Mouse (Mus musculus): ENCODE measurements around the gene Wee1. TPM values are rescaled to one million over a fixed set of nuclear protein-coding genes. Genes with fewer than 3 reads are reported as not detected.

Wee1 gene
- polyA plus RNA-seq, 1 experiment from 2014 or later, result 35.6 TPM

- H3K9ac ChIP-seq (ENCODE audit: low read length), result no peak overlapping the region
- no peak overlapping the region for H3K4me3 ChIP-seq (ENCODE audit: low read depth, low read length)
- H3K4me2 ChIP-seq (ENCODE audit: low read depth, severe bottlenecking), result no peak overlapping the region
- ATAC-seq (ENCODE audit: insufficient number of reproducible peaks, low FRiP score, low TSS enrichment, low read depth) (no peak), DNase-seq (ENCODE audit: low spot score) (no peak)
- H3K9me3 ChIP-seq (ENCODE audit: control insufficient read depth, low read length), result no peaks in the 10 kb centered on the region
- H3K36me3 ChIP-seq (ENCODE audit: control insufficient read depth, insufficient read depth, low read length), result no peaks in the 10 kb centered on the region
- H3K4me1 ChIP-seq (ENCODE audit: control insufficient read depth, insufficient read depth, low read length), result no peaks in the 10 kb centered on the region
- H3K27me3 ChIP-seq (ENCODE audit: control insufficient read depth, insufficient read depth, low read length), result no peaks in the 10 kb centered on the region
- H3K27ac ChIP-seq (replicated peaks; ENCODE audit: low read depth, low read length), result no peak overlapping the region
Measured at GRCm38 (mm10) chr7:110160601-110161000, 38.8 kb downstream of the Wee1 start.

DNA sequence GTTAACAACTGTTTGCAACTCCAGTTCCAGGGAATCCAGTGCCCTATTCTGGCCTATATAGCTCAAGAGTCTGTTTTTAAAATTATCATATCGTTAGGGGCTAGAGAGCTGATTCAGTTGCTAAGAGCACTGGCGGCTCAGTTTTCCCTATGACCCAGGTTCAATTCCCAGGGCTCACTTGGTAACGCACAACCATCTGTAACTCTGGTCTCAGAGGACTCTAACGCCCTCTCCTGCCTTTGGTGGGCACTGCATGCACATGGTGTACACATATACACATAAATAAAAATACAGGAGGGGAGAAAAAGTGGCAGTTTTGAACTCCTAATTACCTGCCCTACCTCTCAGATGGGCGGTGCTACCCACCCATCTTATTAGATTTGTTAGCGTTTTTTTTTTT, 41.2 kb downstream of the Wee1 start:
- DNase-seq (ENCODE audit: low spot score) (peak; percentile 43), ATAC-seq (ENCODE audit: insufficient number of reproducible peaks, low FRiP score, low TSS enrichment, low read depth) (no peak)
- Histone ChIP-seq H3K9me3 (ENCODE audit: control insufficient read depth, low read length) (no peaks in the 10 kb centered on the region), H3K36me3 (ENCODE audit: control insufficient read depth, insufficient read depth, low read length) (no peaks in the 10 kb centered on the region), H3K27me3 (ENCODE audit: control insufficient read depth, insufficient read depth, low read length) (no peaks in the 10 kb centered on the region), H3K9ac (ENCODE audit: low read length) (no peak overlapping the region), H3K4me3 (ENCODE audit: low read depth, low read length) (no peak overlapping the region), H3K4me2 (ENCODE audit: low read depth, severe bottlenecking) (no peak overlapping the region), H3K27ac (replicated peaks; ENCODE audit: low read depth, low read length) (no peak overlapping the region), H3K4me1 (ENCODE audit: control insufficient read depth, insufficient read depth, low read length) (no peaks in the 10 kb centered on the region)
- 91% methylated on average over 6 of the region's 6 CpGs for WGBS

DNA sequence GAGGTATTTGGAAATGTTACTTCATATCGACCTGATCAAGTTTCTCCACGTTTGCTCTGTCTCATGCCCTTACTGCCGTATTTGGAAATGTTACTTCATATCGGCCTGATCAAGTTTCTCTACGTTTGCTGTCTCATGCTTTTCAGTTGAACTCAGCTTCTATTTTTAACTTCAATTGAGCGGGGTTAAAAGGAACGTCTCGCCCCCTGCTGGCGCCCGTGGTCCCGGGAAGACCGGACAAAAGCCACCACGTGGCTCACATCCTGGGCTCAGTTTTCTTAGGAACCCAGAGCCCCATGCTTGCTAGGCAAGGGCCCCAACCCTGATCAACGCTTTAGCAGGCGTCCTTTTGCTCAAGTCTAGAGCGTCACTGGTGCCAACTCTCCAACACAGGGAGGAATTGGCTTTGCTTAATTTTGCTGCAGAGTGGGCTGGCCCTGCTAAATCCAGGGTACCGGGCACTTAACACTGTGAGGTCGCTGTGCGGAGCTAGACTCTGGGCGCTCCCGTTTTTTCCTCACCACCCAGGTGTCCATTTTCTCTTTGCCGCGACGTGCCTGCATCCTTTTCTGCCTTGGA, 42.3 kb downstream of the Wee1 start:
- Histone ChIP-seq H3K4me3 (ENCODE audit: low read depth, low read length) (peak overlapping the region; percentile 44), H3K36me3 (ENCODE audit: control insufficient read depth, insufficient read depth, low read length) (no peaks in the 10 kb centered on the region), H3K27ac (replicated peaks; ENCODE audit: low read depth, low read length) (peak overlapping the region; percentile 76), H3K9ac (ENCODE audit: low read length) (peak overlapping the region; percentile 74), H3K4me1 (ENCODE audit: control insufficient read depth, insufficient read depth, low read length) (no peaks in the 10 kb centered on the region), H3K27me3 (ENCODE audit: control insufficient read depth, insufficient read depth, low read length) (no peaks in the 10 kb centered on the region), H3K9me3 (ENCODE audit: control insufficient read depth, low read length) (no peaks in the 10 kb centered on the region), H3K4me2 (ENCODE audit: low read depth, severe bottlenecking) (peak overlapping the region; percentile 73)
- DNase-seq (ENCODE audit: low spot score) (peak; percentile 92), ATAC-seq (ENCODE audit: insufficient number of reproducible peaks, low FRiP score, low TSS enrichment, low read depth) (peak; percentile 77)
- under 1% methylated on average over 24 of the region's 24 CpGs for WGBS

GRCm38 (mm10) chr7:110164712-110165122, 42.9 kb downstream of the Wee1 start:
- DNase-seq (ENCODE audit: low spot score) (peak; percentile 96), ATAC-seq (ENCODE audit: insufficient number of reproducible peaks, low FRiP score, low TSS enrichment, low read depth) (peak; percentile 88)
- peak overlapping the region; percentile 76 for H3K27ac ChIP-seq (replicated peaks; ENCODE audit: low read depth, low read length)
- H3K27me3 ChIP-seq (ENCODE audit: control insufficient read depth, insufficient read depth, low read length), result no peaks in the 10 kb centered on the region
- H3K4me2 ChIP-seq (ENCODE audit: low read depth, severe bottlenecking), result peak overlapping the region; percentile 73
- no peaks in the 10 kb centered on the region for H3K4me1 ChIP-seq (ENCODE audit: control insufficient read depth, insufficient read depth, low read length)
- H3K9me3 ChIP-seq (ENCODE audit: control insufficient read depth, low read length), result no peaks in the 10 kb centered on the region
- H3K36me3 ChIP-seq (ENCODE audit: control insufficient read depth, insufficient read depth, low read length), result no peaks in the 10 kb centered on the region
- peak overlapping the region; percentile 44 for H3K4me3 ChIP-seq (ENCODE audit: low read depth, low read length)
- H3K9ac ChIP-seq (ENCODE audit: low read length), result peak overlapping the region; percentile 74
- under 1% methylated on average over 20 of the region's 20 CpGs for WGBS

- Histone ChIP-seq H3K27me3 (ENCODE audit: control insufficient read depth, insufficient read depth, low read length) (no peaks in the 10 kb centered on the region), H3K4me2 (ENCODE audit: low read depth, severe bottlenecking) (no peak overlapping the region), H3K36me3 (ENCODE audit: control insufficient read depth, insufficient read depth, low read length) (no peaks in the 10 kb centered on the region), H3K4me3 (ENCODE audit: low read depth, low read length) (no peak overlapping the region), H3K4me1 (ENCODE audit: control insufficient read depth, insufficient read depth, low read length) (no peaks in the 10 kb centered on the region), H3K9ac (ENCODE audit: low read length) (no peak overlapping the region), H3K27ac (replicated peaks; ENCODE audit: low read depth, low read length) (no peak overlapping the region), H3K9me3 (ENCODE audit: control insufficient read depth, low read length) (no peaks in the 10 kb centered on the region)
- ATAC-seq (ENCODE audit: insufficient number of reproducible peaks, low FRiP score, low TSS enrichment, low read depth) (no peak), DNase-seq (ENCODE audit: low spot score) (no peak)
- 72% methylated on average over 8 of the region's 8 CpGs for WGBS
Measured at GRCm38 (mm10) chr7:110166233-110166632, 44.4 kb downstream of the Wee1 start.

GRCm38 (mm10) chr7:110179208-110179607, 57.4 kb downstream of the Wee1 start:
- H3K4me2 ChIP-seq (ENCODE audit: low read depth, severe bottlenecking), result no peak overlapping the region
- no peak overlapping the region for H3K4me3 ChIP-seq (ENCODE audit: low read depth, low read length)
- 92% methylated on average over 7 of the region's 7 CpGs for WGBS
- DNase-seq (ENCODE audit: low spot score) (no peak), ATAC-seq (ENCODE audit: insufficient number of reproducible peaks, low FRiP score, low TSS enrichment, low read depth) (no peak)
- H3K27ac ChIP-seq (replicated peaks; ENCODE audit: low read depth, low read length), result no peak overlapping the region
- no peaks in the 10 kb centered on the region for H3K36me3 ChIP-seq (ENCODE audit: control insufficient read depth, insufficient read depth, low read length)
- H3K9me3 ChIP-seq (ENCODE audit: control insufficient read depth, low read length), result no peaks in the 10 kb centered on the region
- no peaks in the 10 kb centered on the region for H3K4me1 ChIP-seq (ENCODE audit: control insufficient read depth, insufficient read depth, low read length)
- H3K9ac ChIP-seq (ENCODE audit: low read length), result no peak overlapping the region
- H3K27me3 ChIP-seq (ENCODE audit: control insufficient read depth, insufficient read depth, low read length), result no peaks in the 10 kb centered on the region

- Histone ChIP-seq H3K36me3 (ENCODE audit: control insufficient read depth, insufficient read depth, low read length) (no peaks in the 10 kb centered on the region), H3K4me2 (ENCODE audit: low read depth, severe bottlenecking) (no peak overlapping the region)
- ATAC-seq (ENCODE audit: insufficient number of reproducible peaks, low FRiP score, low TSS enrichment, low read depth), result no peak
Measured at GRCm38 (mm10) chr7:110180613-110181012, 58.8 kb downstream of the Wee1 start.

DNA sequence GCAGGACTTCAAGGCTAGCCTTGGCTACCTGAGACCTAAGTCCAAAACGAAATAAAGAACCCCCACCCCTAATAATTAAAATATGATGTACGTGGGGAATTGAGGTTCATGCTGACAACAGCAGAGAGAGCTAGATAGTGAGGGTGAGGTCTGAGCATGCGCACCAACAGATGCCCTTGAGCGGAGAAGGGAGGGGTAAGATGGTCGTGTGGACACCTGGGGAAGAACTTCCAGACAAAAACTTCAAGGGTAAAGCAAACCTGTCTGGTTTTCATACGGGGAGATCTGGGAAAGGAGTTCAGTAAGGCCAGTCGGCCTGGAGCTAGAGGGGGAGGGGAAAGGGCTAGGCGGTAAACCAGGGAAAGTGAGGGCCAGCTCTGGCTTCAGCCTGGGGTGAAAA, 59.6 kb downstream of the Wee1 start:
- H3K27me3 ChIP-seq (ENCODE audit: control insufficient read depth, insufficient read depth, low read length), result no peaks in the 10 kb centered on the region
- H3K27ac ChIP-seq (replicated peaks; ENCODE audit: low read depth, low read length), result no peak overlapping the region
- no peak overlapping the region for H3K4me3 ChIP-seq (ENCODE audit: low read depth, low read length)
- DNase-seq (ENCODE audit: low spot score) (no peak), ATAC-seq (ENCODE audit: insufficient number of reproducible peaks, low FRiP score, low TSS enrichment, low read depth) (no peak)
- H3K9ac ChIP-seq (ENCODE audit: low read length), result no peak overlapping the region
- WGBS, result 57% methylated on average over 8 of the region's 8 CpGs
- H3K4me2 ChIP-seq (ENCODE audit: low read depth, severe bottlenecking), result no peak overlapping the region
- no peaks in the 10 kb centered on the region for H3K9me3 ChIP-seq (ENCODE audit: control insufficient read depth, low read length)
- H3K36me3 ChIP-seq (ENCODE audit: control insufficient read depth, insufficient read depth, low read length), result no peaks in the 10 kb centered on the region
- H3K4me1 ChIP-seq (ENCODE audit: control insufficient read depth, insufficient read depth, low read length), result no peaks in the 10 kb centered on the region

More at GRCm38 (mm10) chr7:110180613-110181012, 58.8 kb downstream of the Wee1 start:
- Histone ChIP-seq H3K27me3 (ENCODE audit: control insufficient read depth, insufficient read depth, low read length) (no peaks in the 10 kb centered on the region), H3K27ac (replicated peaks; ENCODE audit: low read depth, low read length) (no peak overlapping the region), H3K4me1 (ENCODE audit: control insufficient read depth, insufficient read depth, low read length) (no peaks in the 10 kb centered on the region), H3K9ac (ENCODE audit: low read length) (no peak overlapping the region), H3K9me3 (ENCODE audit: control insufficient read depth, low read length) (no peaks in the 10 kb centered on the region), H3K4me3 (ENCODE audit: low read depth, low read length) (no peak overlapping the region)
- no peak for DNase-seq (ENCODE audit: low spot score)

GRCm38 (mm10) chr7:110184608-110185007, 62.8 kb downstream of the Wee1 start:
- ATAC-seq (ENCODE audit: insufficient number of reproducible peaks, low FRiP score, low TSS enrichment, low read depth) (no peak), DNase-seq (ENCODE audit: low spot score) (no peak)
- 87% methylated on average over 3 of the region's 3 CpGs for WGBS
- no peak overlapping the region for H3K27ac ChIP-seq (replicated peaks; ENCODE audit: low read depth, low read length)
- H3K4me2 ChIP-seq (ENCODE audit: low read depth, severe bottlenecking), result no peak overlapping the region
- no peak overlapping the region for H3K4me3 ChIP-seq (ENCODE audit: low read depth, low read length)
- H3K9ac ChIP-seq (ENCODE audit: low read length), result no peak overlapping the region
- no peaks in the 10 kb centered on the region for H3K9me3 ChIP-seq (ENCODE audit: control insufficient read depth, low read length)
- no peaks in the 10 kb centered on the region for H3K36me3 ChIP-seq (ENCODE audit: control insufficient read depth, insufficient read depth, low read length)
- no peaks in the 10 kb centered on the region for H3K27me3 ChIP-seq (ENCODE audit: control insufficient read depth, insufficient read depth, low read length)
- no peaks in the 10 kb centered on the region for H3K4me1 ChIP-seq (ENCODE audit: control insufficient read depth, insufficient read depth, low read length)

All from limb, embryonic 11.5 days (tissue).